Mouse (Mus musculus) liver, adult 2 months (tissue): ENCODE results near the gene Slc23a2. TPM values are rescaled to one million over a fixed set of nuclear protein-coding genes. Genes with fewer than 3 reads are reported as not detected.

Experiments used
- DNase-seq: peaks from one replicate; pipeline ENCODE4 v3.0.0-alpha.2; 2011; ENCODE audit warnings: low read depth, low spot score; ENCODE audit errors: extremely low read depth
- H3K27ac ChIP-seq: fragments of 200-500 bp; replicated peaks from 2 replicates; pipeline ENCODE4 v1.5.1; 2012; ENCODE audit warnings: low read depth, mild to moderate bottlenecking, control low read depth, inconsistent platforms, low read length; ENCODE audit not compliant: insufficient read depth
- H3K27me3 ChIP-seq: fragments of 200-500 bp; 2 replicates; pipeline ENCODE4 v1.6.1; 2012; ENCODE audit warnings: mild to moderate bottlenecking, moderate library complexity, low read length, inconsistent platforms; ENCODE audit not compliant: control insufficient read depth, insufficient read depth
- H3K36me3 ChIP-seq: fragments of 200-500 bp; 2 replicates; pipeline ENCODE4 v1.6.1; 2012; ENCODE audit warnings: low read length, inconsistent platforms; ENCODE audit not compliant: control insufficient read depth, insufficient read depth
- H3K4me1 ChIP-seq: fragments of 200-500 bp; 2 replicates; pipeline ENCODE4 v1.6.1; 2011; ENCODE audit warnings: low read length; ENCODE audit not compliant: control insufficient read depth, insufficient read depth
- H3K4me3 ChIP-seq: fragments of 200-500 bp; 2 replicates; pipeline ENCODE4 v1.5.1; 2011; ENCODE audit warnings: low read depth, mild to moderate bottlenecking, control low read depth, low read length, moderate library complexity; ENCODE audit not compliant: insufficient read depth
- H3K79me2 ChIP-seq: fragments of 200-500 bp; 2 replicates; pipeline ENCODE4 v1.6.1; 2012; ENCODE audit warnings: inconsistent platforms, mild to moderate bottlenecking, low read length, moderate library complexity; ENCODE audit not compliant: control insufficient read depth, insufficient read depth
- H3K9ac ChIP-seq: fragments of 200-500 bp; 2 replicates; pipeline ENCODE4 v1.6.1; 2012; ENCODE audit warnings: low read depth, mild to moderate bottlenecking, control low read depth, inconsistent platforms, low read length
- CTCF ChIP-seq: fragments of 200-500 bp; IDR thresholded peaks from 2 replicates; pipeline ENCODE4 v1.5.1; 2011; ENCODE audit warnings: low read depth, low read length, control low read depth
- POLR2A ChIP-seq: fragments of 200-500 bp; IDR thresholded peaks from 2 replicates; pipeline ENCODE4 v1.6.1; 2011; ENCODE audit warnings: low read length, control low read depth; ENCODE audit not compliant: insufficient read depth; ENCODE audit errors: extremely low read depth
- WGBS: fragments of 180-500 bp; shearing (Covaris S2); methylation state at CpG from one replicate; pipeline ENCODE4 v1.1.7; 2018; 5-methylcytosine and 5-hydroxymethylcytosine counted together
- polyA plus RNA-seq: library from polyadenylated mRNA; depleted of rRNA; stranded (reverse); fragments of >200 nt; gene quantifications from 2 replicates; pipeline ENCODE4 v1.2.3, GENCODE M21; 2012
- total RNA-seq: library from RNA; depleted of rRNA; stranded (reverse); fragments of >200 nt; gene quantifications from 2 replicates; pipeline ENCODE4 v1.2.3, GENCODE M21; 2014

Slc23a2 gene
- total and polyA plus RNA-seq, 2 experiments, result 12.7 to 14.8 TPM

DNA sequence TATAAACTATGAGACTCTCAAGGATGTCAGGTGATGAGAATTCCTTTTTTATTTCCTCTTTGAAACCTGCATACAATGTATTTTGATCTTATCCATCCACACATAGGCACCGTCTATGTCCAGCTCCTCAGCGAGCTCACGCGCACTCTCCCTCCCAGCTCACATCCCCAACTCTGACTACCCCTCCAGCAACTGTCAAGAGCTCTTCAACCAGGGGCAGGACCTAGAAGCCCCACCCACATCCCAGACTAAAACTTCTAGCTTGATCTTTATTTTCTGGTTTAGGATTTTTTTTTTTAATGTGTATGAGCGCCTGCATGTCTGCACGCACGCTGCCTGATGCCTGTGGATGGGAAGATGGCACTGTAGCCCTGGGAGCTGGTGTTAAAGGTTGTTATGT, 14.9 kb downstream of the Slc23a2 start:
- no peak overlapping the region for H3K4me3 ChIP-seq
- no peak overlapping the region for H3K9ac ChIP-seq
- peaks cover 29% of the 10 kb centered on the region; the same call in 1 of the 2 replicates for H3K79me2 ChIP-seq
- H3K27ac ChIP-seq, result 0 out of 2 replicates have a peak overlapping the region, but pooled peaks have one; percentile 40
- no peaks in the 10 kb centered on the region for H3K36me3 ChIP-seq
- TF ChIP-seq POLR2A (no peak), CTCF (no peak)
- no peaks in the 10 kb centered on the region for H3K27me3 ChIP-seq
- no peak for DNase-seq
- WGBS, result 97% methylated on average over 7 of the region's 7 CpGs
- peaks cover 20% of the 10 kb centered on the region for H3K4me1 ChIP-seq

DNA sequence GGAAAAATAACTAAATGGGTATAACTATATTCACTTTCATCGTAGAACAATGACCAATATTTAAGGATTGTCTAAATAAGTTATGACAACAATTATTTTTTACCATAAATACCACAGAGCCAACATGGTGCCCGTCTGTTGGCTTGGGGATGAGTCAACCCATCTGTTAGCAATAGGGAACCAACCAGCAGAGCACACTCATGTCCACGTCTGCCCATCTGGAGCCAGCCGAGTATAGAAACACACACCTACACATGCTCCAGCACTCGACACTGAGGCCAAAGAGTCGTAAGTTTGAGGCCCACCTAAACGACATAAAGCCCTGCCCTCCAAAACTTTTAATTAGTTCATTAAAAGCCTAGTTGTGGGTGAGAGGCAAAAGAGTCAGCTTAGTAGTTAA, 15.7 kb downstream of the Slc23a2 start:
- Histone ChIP-seq H3K27me3 (no peaks in the 10 kb centered on the region), H3K36me3 (no peaks in the 10 kb centered on the region), H3K9ac (no peak overlapping the region), H3K4me1 (peaks cover 18% of the 10 kb centered on the region), H3K27ac (no peak overlapping the region), H3K4me3 (no peak overlapping the region), H3K79me2 (peaks cover 28% of the 10 kb centered on the region; the same call in 1 of the 2 replicates)
- no peak for DNase-seq
- WGBS, result 97% methylated on average over 7 of the region's 7 CpGs
- TF ChIP-seq POLR2A (no peak), CTCF (no peak)

DNA sequence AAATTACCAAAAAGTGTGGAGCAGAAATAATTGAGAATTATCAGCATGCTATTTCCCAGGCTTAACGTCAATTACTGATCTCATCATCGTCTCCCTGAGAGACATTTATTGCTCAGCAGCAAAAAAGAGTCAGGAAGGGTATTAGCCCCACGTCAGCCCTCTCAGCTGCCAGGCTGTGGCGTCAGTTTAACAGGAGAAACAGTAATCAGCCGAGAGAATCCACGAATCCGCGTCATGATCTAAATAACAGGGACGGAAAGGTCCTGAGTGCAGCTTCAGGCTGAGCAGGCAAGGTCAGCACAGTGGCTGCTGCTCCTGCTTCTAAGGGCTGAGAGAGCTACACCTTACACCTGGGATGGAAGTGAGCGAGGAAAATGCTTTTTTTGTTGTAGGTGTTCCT, 17.0 kb downstream of the Slc23a2 start:
- DNase-seq, result no peak
- Histone ChIP-seq H3K9ac (no peak overlapping the region), H3K4me3 (no peak overlapping the region), H3K36me3 (no peaks in the 10 kb centered on the region), H3K79me2 (peaks cover 24% of the 10 kb centered on the region; the same call in 1 of the 2 replicates), H3K27ac (no peak overlapping the region), H3K4me1 (peaks cover 22% of the 10 kb centered on the region), H3K27me3 (no peaks in the 10 kb centered on the region)
- TF ChIP-seq POLR2A (no peak), CTCF (no peak)
- WGBS, result 82% methylated on average over 10 of the region's 10 CpGs

DNA sequence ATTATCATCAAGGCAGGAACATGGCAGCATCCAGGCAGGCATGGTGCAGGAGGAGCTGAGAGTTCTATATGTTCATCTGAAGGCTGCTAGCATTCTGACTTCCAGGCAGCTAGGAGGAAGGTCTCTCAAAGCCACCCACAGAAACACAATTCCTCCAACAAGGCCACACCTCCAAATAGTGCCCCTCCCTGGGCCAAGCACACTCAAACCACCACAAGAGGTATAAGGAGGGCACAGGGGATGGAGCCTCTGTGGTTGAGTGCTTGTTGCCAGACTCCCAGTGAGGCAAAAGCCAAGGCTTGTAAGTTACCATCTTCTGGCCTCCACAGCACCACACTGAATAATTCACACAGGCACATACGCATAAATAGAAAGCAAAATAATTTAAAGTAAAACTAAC, 18.6 kb downstream of the Slc23a2 start:
- Histone ChIP-seq H3K27me3 (no peaks in the 10 kb centered on the region), H3K36me3 (no peaks in the 10 kb centered on the region), H3K9ac (no peak overlapping the region), H3K4me3 (no peak overlapping the region), H3K4me1 (peaks cover 17% of the 10 kb centered on the region), H3K27ac (no peak overlapping the region), H3K79me2 (peaks cover 24% of the 10 kb centered on the region; the same call in 1 of the 2 replicates)
- 100% methylated on average over 1 of the region's 1 CpGs for WGBS
- TF ChIP-seq CTCF (no peak), POLR2A (no peak)
- no peak for DNase-seq

DNA sequence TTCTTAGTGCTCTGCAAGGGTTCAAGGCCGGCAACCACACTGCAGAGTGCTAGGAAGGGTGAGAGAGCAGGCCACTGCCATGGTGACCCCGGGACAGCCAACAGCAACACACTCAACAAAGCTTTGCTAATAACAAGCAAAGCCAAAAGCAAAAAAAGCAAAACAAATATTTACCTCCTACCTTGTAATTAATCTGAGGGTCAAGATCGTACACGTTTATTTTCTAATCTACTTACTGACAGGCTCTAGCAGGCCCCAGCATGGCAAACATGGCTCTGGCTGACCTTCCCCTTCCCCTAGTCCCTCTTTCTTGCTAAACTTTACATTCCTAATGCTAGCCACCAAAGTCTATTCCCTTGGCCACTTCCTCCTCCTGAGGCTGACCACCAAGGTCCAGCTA, 21.8 kb downstream of the Slc23a2 start:
- H3K4me1 ChIP-seq, result peaks cover 17% of the 10 kb centered on the region
- H3K9ac ChIP-seq, result no peak overlapping the region
- H3K79me2 ChIP-seq, result peaks cover 26% of the 10 kb centered on the region
- H3K4me3 ChIP-seq, result no peak overlapping the region
- no peak for TF ChIP-seq POLR2A
- no peak for TF ChIP-seq CTCF
- 28% methylated on average over 4 of the region's 4 CpGs for WGBS
- no peaks in the 10 kb centered on the region for H3K27me3 ChIP-seq
- no peaks in the 10 kb centered on the region for H3K36me3 ChIP-seq
- DNase-seq, result peak; percentile 97
- H3K27ac ChIP-seq, result peak overlapping the region; percentile 86

DNA sequence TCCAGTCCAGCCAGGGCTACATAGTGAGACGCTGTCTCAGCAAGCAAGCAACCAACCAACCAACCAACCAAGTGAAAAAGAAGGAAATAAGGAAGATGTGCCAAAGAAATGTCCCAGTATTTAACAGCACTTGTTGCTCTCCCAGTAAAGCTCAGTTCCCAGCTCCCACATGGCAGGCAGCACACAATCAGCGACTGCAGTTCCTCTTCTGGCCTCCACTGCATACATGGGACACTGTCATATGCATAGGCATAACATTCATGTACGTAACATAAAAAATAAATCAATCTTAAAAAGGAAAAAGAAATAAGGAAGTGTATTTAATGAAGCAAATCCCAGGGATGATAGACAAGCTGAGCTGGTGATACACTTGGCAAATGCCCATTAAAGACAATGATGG, 23.9 kb downstream of the Slc23a2 start:
- H3K4me1 ChIP-seq, result peaks cover 17% of the 10 kb centered on the region
- WGBS, result 89% methylated on average over 3 of the region's 3 CpGs
- TF ChIP-seq CTCF (no peak), POLR2A (no peak)
- H3K9ac ChIP-seq, result no peak overlapping the region
- H3K36me3 ChIP-seq, result no peaks in the 10 kb centered on the region
- no peak overlapping the region for H3K4me3 ChIP-seq
- no peak for DNase-seq
- no peak overlapping the region for H3K27ac ChIP-seq
- H3K27me3 ChIP-seq, result no peaks in the 10 kb centered on the region
- peaks cover 27% of the 10 kb centered on the region for H3K79me2 ChIP-seq
